Mouse (Mus musculus) layer of hippocampus, adult 8-10 months (tissue): ENCODE data around the gene Aup1. TPM values are rescaled to one million over a fixed set of nuclear protein-coding genes. Genes with fewer than 3 reads are reported as not detected.
A peak's percentile ranks its signal among the peaks of the same experiment; 100 is the strongest.

Source experiments
- DNase-seq, 2 experiments: peaks; one replicate each; pipeline ENCODE4 v3.0.0; 2022; ENCODE audit warnings: low spot score in 2 of 2
- total RNA-seq, 4 experiments: library from RNA; stranded (reverse); gene quantifications; 2 replicates each; pipeline ENCODE4 v1.2.4; 2022

Gene Aup1
- total RNA-seq, 4 experiments from 2014 or later = 123 to 153 (median 136) TPM

DNA sequence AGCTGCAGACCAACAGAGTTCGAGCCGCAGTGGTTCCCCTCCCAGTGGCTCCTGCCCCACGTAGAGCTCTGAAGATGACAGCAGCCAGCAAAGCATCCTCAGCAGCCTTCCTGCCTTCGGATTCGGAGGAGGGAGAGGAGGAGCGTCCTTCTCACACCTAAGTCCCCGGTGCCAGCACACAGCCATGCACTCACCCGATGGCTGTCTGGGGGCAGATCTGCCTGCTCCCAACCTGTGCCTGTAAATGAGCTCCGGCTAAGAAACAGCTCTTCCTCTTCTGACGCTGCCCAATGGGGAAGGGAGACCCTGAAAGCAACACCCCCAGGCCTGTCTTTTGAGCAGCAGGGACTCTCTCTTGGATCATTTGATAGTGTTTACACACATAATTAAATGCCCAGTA is 24.5 kb upstream of the Aup1 start:
- no peak for DNase-seq

DNA sequence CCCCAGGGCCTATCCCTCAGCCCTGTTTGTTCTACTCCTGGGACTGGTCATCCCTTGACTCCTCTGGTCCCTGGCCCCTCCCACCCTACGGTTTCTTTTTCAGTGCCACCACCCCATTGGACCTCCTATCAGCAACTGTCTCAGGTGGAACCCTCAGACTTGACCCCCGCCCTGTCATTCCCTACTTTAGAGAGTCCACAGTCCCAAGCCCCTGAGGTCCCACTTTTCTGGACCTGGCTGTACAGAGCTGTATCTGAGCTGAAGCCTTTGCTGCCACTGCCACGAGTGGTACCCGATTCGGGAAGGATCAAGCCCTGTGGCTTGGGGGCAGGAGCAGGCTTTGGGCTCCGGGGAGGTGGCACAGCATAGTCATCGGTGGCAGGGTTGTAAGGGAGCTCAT is 23.2 kb upstream of the Aup1 start:
- no peak for DNase-seq

DNA sequence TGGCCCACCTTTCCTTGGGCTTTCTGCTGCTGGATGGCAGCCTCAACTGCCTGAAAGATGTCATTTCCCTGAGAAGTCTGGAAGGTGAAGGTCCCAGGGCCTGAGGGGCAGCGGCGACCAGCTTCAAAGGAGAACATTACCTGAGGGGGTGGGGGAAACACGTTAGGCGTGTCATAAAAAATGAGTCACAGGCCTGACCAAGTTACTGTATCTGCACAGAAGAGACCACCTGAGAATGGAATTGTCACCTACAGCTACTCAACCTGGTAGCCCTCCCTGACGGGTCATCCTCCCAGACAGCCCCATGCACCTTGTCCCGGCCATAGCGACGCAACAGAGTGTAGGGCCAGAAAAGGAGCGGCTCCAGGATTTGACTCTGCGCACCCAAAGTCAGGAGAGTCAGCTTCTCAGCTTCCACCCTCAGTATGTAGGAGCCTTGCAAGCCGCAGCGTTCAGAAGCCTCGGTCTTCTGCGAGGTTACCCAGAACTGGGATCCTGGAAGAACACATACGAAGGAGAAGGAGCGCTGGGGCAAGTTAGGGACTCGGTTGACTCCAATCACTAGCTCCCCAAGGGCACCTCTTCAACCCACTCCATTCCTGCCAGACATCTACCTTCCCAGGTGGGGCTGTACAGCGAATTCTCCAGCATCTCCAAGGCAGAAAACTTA is 22.3 kb upstream of the Aup1 start:
- no peak for DNase-seq

DNA sequence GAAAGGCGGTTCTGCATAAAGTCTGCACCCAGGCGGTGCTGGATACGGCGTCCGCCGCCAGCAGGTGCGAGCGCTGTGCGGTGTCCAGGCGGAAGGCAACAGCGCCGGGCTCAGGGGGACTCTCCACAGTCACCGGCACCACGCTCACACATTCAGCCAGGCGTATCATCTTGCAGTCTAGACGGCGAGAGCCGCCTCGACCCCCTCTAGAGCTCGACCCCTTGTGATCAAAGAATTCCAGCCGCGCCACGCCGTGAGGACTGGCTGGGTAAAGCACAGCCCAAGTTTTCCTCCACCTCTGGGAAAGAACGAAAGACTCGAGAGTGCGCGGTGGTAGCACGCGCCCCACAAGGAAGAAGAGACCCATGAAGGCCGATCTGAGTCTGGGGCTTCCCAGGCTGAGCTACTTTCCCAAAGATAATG is 21.5 kb upstream of the Aup1 start:
- DNase-seq = no peak

DNA sequence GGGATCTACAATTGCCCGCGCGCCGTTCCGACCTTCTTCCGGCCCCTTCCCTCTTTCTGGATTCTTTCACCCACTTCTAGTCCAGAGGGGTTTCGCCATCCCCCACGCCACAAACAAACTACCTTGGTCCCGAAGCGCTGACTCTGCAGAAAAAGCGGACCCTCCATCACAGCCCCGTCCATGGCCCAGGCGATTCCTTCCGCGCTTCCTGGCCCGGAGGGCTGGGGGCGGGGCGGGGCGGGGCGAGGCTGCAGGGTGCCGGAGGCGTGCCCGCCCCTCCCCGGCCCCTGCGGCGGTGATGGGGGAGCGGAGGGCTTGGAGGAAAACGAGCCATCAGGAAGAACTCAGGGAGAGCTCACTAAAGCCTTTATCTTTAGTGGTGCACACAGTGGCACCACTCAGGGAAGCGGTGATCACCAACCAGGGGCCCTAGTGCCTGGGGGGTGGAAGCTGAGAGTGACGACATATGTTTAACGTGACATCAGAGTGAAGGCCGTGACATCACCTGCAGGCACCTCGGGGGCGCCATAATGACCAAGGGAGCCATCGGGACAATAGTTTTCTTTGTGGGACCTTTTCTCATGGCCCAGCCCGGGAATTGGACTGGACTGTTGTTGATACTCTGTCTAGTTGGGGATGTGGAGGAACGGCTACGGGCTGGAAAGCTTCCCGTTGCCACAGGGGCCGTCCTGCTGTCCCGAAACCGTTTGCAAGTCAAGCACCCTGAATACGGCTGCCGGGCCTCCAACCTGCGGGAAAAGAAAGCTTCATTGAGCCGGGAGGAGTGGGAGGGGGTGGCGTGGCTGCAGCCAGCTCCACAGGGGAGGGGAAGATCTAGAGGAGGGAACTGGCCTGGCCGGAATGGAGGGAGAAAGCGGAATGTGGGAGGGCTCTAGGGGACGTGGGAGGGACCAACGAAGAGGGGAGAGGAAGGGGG is 20.8 kb upstream of the Aup1 start, which contains the start of the genes Dok1 and Loxl3:
TSS of gene Dok1 (minus strand) at position 223 of the 937 bp plus-strand sequence.
TSS of gene Loxl3 (plus strand) at position 925 of the 937 bp plus-strand sequence.
- no peak for DNase-seq

DNA sequence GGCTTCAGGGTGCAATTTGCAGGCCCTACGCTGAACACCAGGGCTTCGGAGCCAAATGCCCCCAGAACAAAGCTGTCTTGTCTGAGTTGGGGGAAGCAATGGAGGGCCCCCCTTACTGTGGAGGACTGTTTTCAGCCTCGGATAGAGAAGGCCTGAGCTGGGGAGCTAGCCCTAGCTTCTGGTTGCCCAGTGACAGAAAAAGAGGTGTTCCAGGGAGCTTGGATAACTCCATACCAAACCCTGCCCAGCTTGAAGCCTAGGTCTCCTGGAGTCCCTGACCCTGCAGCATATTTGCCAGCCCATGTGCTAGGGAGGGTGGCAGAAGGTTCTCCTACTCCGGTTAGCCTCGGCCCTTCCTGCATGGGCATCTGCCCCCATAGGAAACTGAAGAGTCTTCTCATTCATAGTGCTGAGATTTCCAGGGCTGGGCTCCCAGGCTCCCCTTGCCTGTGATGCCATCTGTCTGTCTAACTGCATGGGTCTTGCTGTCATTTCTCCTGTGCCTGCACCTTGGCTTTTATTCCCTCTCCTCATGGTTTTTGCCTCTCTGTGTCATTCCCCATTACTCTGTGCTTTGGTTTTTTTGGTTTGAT is 19.8 kb upstream of the Aup1 start:
- no peak for DNase-seq

DNA sequence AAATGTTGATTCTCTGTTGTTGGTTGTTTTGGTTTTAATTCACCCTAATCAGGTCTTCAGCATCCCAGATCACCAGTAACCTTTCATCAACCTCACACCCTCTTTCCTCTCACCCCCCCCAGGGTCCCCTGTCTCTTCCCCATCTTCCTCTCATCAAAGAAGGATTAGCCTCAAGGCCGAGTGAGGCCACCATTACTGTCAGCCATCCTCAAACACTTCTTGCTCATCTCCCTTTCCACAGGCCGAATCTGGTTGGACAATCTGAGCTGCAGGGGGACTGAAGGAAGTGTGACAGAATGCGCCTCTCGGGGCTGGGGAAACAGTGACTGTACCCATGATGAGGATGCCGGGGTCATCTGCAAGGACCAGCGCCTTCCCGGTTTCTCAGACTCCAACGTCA is 17.1 kb upstream of the Aup1 start:
- no peak for DNase-seq

DNA sequence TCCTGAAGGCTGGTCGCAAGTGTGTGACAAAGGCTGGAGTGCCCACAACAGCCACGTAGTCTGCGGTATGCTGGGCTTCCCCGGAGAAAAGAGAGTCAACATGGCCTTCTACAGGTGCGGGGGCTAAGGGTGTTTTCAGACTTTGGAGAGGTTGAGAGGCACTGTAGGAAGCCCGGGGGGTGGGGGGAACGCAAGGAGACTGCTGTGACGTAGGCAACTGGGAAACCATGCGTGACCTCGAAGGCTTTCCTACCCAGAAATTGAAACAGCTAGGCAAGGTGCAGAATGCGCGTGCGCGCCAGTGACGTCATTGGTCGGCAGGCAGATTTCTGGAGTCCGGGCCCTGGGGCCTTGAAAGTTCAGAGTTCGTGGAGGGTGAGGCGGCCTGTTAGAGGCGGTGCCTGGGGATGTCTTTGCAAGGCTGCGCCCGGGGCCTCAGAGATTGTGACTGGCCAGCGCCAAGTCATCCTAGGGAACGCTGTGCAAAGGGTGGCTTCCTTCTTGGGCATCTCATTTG is 15.8 kb upstream of the Aup1 start:
- DNase-seq = peak; percentile 79 to 90

DNA sequence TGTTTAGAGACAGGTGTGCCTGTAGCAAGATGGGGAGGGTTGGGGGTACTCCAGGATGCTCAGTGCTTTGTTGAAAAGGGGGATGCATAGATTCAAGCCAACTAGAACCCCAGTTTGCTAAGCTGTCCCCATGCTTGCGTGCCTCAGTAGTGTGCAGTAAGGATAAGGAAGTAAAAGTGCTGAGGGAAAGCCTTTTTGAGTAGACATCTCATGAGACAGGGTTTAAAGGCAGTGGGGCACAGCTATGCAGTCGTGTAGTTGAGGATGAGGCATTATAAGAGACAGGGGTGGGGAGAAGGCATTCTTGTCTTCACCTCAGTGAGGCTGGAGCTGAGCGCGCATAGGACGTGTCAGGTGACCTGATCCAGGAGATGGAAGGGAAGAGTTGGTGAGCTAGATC is 13.7 kb upstream of the Aup1 start:
- DNase-seq = no peak

DNA sequence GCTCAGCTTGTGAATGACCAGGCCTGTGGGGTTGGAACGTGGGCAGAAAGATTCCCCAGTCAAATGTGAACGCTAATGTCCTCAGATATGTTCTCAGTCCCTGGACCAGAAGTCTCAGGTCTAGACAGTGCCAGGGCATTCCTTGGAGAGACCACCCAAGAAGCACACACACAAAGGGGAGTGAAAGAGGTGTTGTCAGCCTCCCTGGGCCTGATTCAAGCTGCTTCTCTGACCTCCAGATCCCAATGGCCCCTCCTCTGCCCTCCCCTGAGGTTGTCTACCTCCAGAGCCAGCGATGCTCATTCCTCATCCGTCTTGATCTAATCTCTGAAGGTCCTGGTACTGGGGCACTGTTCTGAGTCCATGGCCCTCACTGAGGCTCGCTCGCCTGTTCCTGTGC is 10.8 kb upstream of the Aup1 start:
- DNase-seq = no peak

DNA sequence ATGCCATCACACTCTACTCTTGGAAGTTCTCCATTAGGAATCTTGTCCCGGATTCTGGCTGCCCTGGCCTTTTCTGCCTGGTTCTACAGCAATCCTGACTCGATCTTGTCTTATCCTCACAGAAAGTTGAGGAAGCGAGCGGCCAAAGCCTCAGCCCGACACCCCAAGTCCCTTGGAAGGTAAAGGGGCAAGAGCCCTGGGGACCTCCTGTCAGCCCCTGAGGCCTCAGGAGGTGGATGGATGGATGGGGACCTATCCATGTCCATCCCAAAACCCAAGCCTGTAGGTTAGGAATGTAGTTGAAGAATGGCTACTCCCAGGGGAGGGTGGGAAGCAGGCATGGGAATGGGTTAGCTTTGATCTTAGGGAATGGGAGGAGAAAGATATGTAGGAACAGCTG is 10.3 kb upstream of the Aup1 start:
- DNase-seq = no peak

DNA sequence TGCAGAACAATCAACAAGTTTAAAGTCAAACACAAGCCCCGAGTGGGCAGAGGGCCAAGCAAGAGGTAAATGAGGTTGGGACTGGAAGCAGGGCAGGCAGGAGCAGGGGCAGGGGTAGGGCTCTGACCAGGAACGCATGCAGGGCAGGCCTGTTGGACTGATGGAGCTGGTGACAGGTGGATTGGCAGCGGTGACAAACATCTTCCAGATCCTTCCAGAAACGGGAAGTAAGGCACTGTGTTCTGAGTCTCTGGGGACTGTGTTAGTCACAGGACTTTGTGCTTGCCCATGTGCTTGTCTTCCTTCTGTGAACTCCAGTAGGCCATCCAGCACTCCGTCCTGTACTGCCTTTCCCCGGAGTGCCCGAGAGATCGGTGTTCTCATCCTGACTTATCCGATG is 9.6 kb upstream of the Aup1 start:
- no peak for DNase-seq

DNA sequence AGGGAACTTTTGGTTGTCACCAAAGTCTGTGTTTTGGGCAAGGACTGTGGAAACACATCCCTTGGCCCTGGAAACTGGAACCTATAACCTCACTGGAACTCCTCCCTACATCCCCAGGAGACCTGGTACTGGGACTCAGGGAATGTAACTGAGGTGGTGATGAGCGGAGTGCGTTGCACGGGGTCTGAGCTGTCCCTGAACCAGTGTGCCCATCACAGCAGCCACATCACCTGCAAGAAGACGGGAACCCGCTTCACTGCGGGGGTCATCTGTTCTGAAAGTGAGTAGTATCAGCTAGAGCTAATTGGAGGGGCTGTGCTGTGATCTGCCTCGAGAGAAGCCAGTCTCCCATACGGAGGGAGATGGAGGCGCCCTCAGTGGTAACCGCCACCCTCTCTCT is 5.0 kb upstream of the Aup1 start:
- no peak for DNase-seq

DNA sequence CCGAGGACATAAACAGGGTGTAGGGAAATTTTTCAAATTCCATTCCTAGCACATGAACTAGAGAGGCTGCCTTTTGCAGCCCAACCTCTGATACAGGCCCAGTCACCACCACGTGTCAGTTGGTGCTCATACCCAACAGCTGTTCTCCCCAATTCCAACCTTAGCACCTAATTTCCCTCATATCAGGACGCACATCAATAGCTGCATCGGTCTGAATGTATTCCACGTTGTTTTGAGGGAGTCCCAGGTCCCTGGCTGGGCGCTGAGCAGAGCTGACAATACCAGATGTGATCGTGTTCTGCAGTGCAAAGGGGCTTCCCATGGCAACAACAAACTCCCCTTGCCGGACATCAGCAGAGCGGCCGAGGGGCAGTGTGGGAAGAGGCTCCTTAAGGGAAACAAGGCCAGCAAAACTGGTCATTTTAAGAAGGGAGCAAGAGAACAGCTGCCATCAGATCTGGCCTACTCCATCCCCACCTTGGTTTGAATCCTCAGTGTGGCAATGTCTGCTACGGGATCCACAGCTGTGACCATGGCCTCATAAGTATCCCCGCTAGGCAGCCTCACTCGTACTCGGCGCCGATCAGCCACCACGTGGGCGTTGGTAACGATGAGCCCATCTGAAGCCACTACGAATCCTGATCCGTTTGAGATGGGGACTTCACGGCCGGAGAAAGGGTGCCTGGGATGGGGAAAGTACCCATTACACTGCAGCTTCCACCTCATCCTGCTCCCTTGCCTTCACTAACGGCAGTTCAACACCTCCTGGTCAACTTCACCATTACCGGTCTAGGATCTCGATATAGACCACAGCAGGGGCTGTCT is 973 bp upstream of the Aup1 start:
- DNase-seq = peak; percentile 41 to 51

DNA sequence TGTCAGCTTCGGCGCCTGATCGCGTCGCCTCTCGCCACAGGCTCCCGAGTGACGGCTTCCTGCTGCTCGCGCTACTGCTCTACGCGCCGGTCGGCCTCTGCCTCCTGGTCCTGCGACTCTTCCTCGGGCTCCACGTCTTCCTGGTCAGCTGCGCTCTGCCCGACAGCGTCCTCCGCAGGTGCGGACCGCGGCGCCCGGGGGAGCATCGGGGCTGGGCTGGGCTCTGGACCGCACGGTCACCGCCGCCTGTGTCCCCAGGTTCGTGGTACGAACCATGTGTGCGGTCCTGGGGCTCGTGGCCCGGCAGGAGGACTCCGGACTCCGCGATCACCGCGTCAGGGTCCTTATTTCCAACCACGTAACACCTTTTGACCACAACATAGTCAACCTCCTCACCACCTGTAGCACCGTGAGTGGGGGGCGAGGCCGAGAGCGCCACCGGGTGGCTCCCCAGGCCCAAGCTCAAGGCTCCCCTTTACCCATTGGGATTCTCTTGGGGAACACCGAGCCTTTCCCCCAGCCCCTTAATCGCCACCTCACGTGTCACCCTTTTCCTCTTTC is 630 bp downstream of the Aup1 start, which contains the start of gene Htra2:
TSS of gene Htra2 (minus strand) at position 403 of the 561 bp plus-strand sequence.
- no peak for DNase-seq

DNA sequence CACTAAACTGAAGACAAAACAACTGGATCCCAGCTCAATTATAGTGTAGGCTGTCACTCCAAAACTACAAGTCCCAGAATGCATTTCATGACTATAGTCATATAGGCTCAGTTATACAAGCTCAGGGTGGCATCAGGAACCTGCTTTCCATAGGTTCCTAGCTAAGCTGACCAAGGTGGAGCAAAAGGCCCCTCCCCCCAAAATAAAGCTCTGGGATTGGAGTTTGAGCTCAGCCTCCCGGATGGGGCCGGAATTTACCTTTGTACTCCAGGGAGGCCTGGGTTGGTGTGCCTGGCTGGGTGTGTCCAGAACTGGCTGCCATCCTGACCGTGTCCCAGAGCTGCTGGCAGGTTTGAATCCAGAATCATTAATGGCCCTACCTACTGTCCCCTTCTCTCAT is 3.5 kb downstream of the Aup1 start, which contains the start of gene Dqx1:
TSS of gene Dqx1 (plus strand) at position 55 of the 400 bp plus-strand sequence.
- DNase-seq = no peak

DNA sequence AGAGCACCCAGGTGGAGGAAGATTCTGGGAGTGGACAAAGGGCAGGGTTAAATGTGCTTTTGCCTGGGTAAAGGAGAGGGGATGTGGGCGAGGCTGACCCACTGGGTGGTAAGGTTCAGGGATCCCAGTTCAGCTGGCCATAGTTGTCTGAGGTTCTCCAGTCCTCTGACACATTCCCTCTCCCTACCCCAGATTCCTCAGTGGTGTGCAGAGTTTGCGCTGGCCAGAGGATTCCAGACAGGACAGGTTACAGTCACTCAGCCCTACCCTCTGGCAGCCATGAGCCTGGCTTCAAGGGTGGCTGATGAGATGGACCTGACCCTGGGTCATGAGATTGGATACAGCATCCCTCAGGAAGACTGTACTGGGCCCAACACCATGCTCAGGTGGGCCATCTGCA is 4.4 kb downstream of the Aup1 start:
- DNase-seq = no peak

DNA sequence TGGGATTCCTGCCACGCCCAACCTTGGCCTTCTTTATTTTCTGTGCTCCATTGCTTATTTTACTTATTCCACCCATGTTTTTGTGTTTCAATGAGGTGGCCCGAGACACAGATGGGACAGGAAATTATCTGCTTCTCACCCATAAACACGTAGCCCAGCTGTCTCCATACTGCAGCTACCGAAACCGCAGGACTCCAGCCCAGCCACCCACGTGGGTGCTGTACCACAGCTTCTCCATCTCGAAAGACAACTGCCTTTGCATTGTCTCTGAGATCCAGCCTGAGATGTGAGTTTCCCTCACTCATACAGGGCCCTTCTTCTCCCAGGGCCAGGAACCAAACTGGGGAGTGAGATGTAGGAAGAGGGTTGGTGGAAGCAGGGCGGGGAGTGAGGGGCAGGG is 11.7 kb downstream of the Aup1 start:
- DNase-seq = no peak

DNA sequence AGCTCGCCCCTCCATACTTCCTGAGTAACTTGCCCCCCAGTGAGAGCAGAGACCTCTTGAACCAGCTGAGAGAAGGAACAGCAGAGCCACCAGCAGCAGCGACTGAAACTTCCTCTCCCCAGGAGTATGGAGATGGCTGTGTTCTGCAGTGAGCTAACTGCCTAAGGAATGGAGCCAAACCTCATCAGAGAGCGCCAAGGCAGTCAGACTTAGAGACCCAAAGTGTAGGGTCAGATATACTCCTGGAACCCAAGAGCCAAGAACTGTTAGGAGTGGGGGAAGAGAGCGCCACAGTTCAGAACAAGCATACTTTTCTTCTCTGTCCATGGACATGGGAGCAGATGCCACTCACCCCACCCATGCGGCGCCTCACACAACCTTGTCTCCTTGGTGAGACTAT is 12.1 kb downstream of the Aup1 start:
- DNase-seq = no peak

DNA sequence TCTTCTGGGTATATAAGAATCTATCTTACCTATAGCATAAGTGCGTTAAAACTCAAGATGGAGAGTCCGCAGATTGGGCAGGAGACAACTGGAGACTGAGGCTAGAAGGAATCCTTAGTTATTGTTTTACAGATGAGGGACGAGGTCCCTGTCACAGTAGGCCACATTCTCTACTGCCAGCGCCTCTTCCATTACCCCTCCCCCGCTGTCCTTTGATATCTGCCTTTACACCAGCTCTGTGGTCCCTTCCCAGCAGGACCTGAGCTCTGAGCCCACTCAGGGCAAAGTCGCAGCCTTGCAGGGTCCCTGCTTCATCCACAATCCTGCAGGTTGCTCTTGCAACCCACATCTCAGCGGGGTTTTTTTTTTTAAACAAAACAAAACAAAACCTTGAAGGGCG is 13.9 kb downstream of the Aup1 start:
- DNase-seq = no peak
